Mouse (Mus musculus) left cerebral cortex, adult 11 months (tissue): ENCODE measurements around the gene Ccdc33.
A peak's percentile ranks its signal among the peaks of the same experiment; 100 is the strongest.

Experiments used
- DNase-seq: peaks from one replicate; pipeline ENCODE4 v3.0.0; 2022; ENCODE audit warnings: low spot score

The Ccdc33 gene

GRCm38 (mm10) chr9:58047061-58047460, 71.6 kb downstream of the Ccdc33 start:
- no peak for DNase-seq

GRCm38 (mm10) chr9:58045646-58046045, 73.0 kb downstream of the Ccdc33 start:
- DNase-seq = no peak

GRCm38 (mm10) chr9:58044828-58045227, 73.8 kb downstream of the Ccdc33 start:
- no peak for DNase-seq

GRCm38 (mm10) chr9:58043496-58044017, 75.1 kb downstream of the Ccdc33 start:
- no peak for DNase-seq

GRCm38 (mm10) chr9:58042391-58042790, 76.2 kb downstream of the Ccdc33 start:
- no peak for DNase-seq

GRCm38 (mm10) chr9:58040977-58041376, 77.6 kb downstream of the Ccdc33 start:
- no peak for DNase-seq

- peak; percentile 55 for DNase-seq
These were observed 80.0 kb downstream of the Ccdc33 start for GRCm38 (mm10) chr9:58038500-58039168.

- DNase-seq = no peak
These were observed 81.7 kb downstream of the Ccdc33 start for GRCm38 (mm10) chr9:58036961-58037360.

- no peak for DNase-seq
These were observed 82.5 kb downstream of the Ccdc33 start for GRCm38 (mm10) chr9:58035951-58036698.

- peak; percentile 34 for DNase-seq
These were observed 83.1 kb downstream of the Ccdc33 start for GRCm38 (mm10) chr9:58035519-58035918.

- DNase-seq = no peak
These were observed 86.7 kb downstream of the Ccdc33 start for GRCm38 (mm10) chr9:58031895-58032294.

- DNase-seq = no peak
These were observed 89.0 kb downstream of the Ccdc33 start for GRCm38 (mm10) chr9:58029635-58030034.

- no peak for DNase-seq
These were observed 89.8 kb downstream of the Ccdc33 start for GRCm38 (mm10) chr9:58028841-58029240.

- DNase-seq = no peak
These were observed 91.0 kb downstream of the Ccdc33 start for GRCm38 (mm10) chr9:58027426-58028180.

GRCm38 (mm10) chr9:58025995-58026394, 92.6 kb downstream of the Ccdc33 start:
- no peak for DNase-seq

GRCm38 (mm10) chr9:58018385-58018784, 100.2 kb downstream of the Ccdc33 start:
- DNase-seq = no peak

- DNase-seq = no peak
These were observed 101.7 kb downstream of the Ccdc33 start for GRCm38 (mm10) chr9:58016962-58017361.

GRCm38 (mm10) chr9:58015856-58016255, 102.8 kb downstream of the Ccdc33 start:
- DNase-seq = no peak

GRCm38 (mm10) chr9:58014393-58015160, 104.0 kb downstream of the Ccdc33 start:
- no peak for DNase-seq

- DNase-seq = no peak
These were observed 105.7 kb downstream of the Ccdc33 start for GRCm38 (mm10) chr9:58012935-58013334.

- DNase-seq = no peak
These were observed 106.1 kb downstream of the Ccdc33 start for GRCm38 (mm10) chr9:58012486-58012885.

GRCm38 (mm10) chr9:58011552-58011951, 107.1 kb downstream of the Ccdc33 start:
- DNase-seq = no peak
